Mouse (Mus musculus) ES-E14 (cell line): ENCODE data around the gene Ensa.
"Not testable (repeated sequence)": the region's sequence is repeated elsewhere in the genome, so short reads cannot be mapped to it uniquely, and the experiment has no call there.

Experiments
- CHD2 ChIP-seq: IDR thresholded peaks from 2 replicates; pipeline ENCODE4 v1.6.1; 2014; ENCODE audit warnings: mild to moderate bottlenecking, low read depth, low read length, inconsistent platforms
- HCFC1 ChIP-seq: IDR thresholded peaks from 2 replicates; pipeline ENCODE4 v1.6.1; 2012; ENCODE audit warnings: low read length, inconsistent platforms, borderline replicate concordance; ENCODE audit not compliant: insufficient read depth
- MAFK ChIP-seq: IDR thresholded peaks from 2 replicates; pipeline ENCODE4 v1.6.1; 2014; ENCODE audit warnings: mild to moderate bottlenecking, low read depth, low read length, inconsistent platforms; ENCODE audit not compliant: insufficient read depth
- ZC3H11A ChIP-seq: IDR thresholded peaks from 2 replicates; pipeline ENCODE4 v1.6.1; 2012; ENCODE audit warnings: low read depth, mild to moderate bottlenecking, inconsistent platforms, low read length, borderline replicate concordance
- ZNF384 ChIP-seq: IDR thresholded peaks from 2 replicates; pipeline ENCODE4 v1.6.1; 2012; ENCODE audit warnings: low read depth, low read length, inconsistent platforms

- TF ChIP-seq HCFC1, ZNF384, CHD2, MAFK, ZC3H11A: not testable (repeated sequence)
Measured at GRCm38 (mm10) chr3:95654371-95654770, 29.6 kb downstream of the Ensa start.
